Mouse (Mus musculus): ENCODE data around the gene Pla2g4a.

Gene Pla2g4a

GRCm38 (mm10) chr1:149856720-149857119, 104.4 kb downstream of the Pla2g4a start:
- H3K27me3 ChIP-seq (ENCODE audit: insufficient read depth, low read length), result no peaks in the 10 kb centered on the region
- H3K4me3 ChIP-seq (replicated peaks; ENCODE audit: low read length), result no peak overlapping the region
- no peaks in the 10 kb centered on the region for H3K36me3 ChIP-seq (ENCODE audit: insufficient read depth, low read length)
- TF ChIP-seq CTCF (conservative IDR thresholded peaks at IDR 0.05; ENCODE audit: low read length) (peak; percentile 82), POU5F1 (IDR thresholded peaks at IDR 0.05; ENCODE audit: borderline replicate concordance, low read length) (no peak)
- no peaks in the 10 kb centered on the region for H3K4me1 ChIP-seq (replicated peaks; ENCODE audit: low read depth, low read length)
- H3K9me3 ChIP-seq (ENCODE audit: low read length), result no peaks in the 10 kb centered on the region

GRCm38 (mm10) chr1:149855581-149855980, 105.5 kb downstream of the Pla2g4a start:
- TF ChIP-seq NANOG (IDR thresholded peaks at IDR 0.05; ENCODE audit: borderline replicate concordance, low read length) (no peak), POU5F1 (IDR thresholded peaks at IDR 0.05; ENCODE audit: borderline replicate concordance, low read length) (no peak), CTCF (conservative IDR thresholded peaks at IDR 0.05; ENCODE audit: low read length) (no peak)
- Histone ChIP-seq H3K27me3 (ENCODE audit: insufficient read depth, low read length) (no peaks in the 10 kb centered on the region; the same call in 1 of the 2 replicates), H3K4me3 (replicated peaks; ENCODE audit: low read length) (no peak overlapping the region), H3K36me3 (ENCODE audit: insufficient read depth, low read length) (no peaks in the 10 kb centered on the region), H3K9me3 (ENCODE audit: low read length) (no peaks in the 10 kb centered on the region), H3K4me1 (replicated peaks; ENCODE audit: low read depth, low read length) (no peaks in the 10 kb centered on the region)

- no peak overlapping the region for H3K4me3 ChIP-seq (replicated peaks; ENCODE audit: low read length)
- no peaks in the 10 kb centered on the region for H3K36me3 ChIP-seq (ENCODE audit: insufficient read depth, low read length)
- H3K9me3 ChIP-seq (ENCODE audit: low read length), result no peaks in the 10 kb centered on the region
- TF ChIP-seq NANOG (IDR thresholded peaks at IDR 0.05; ENCODE audit: borderline replicate concordance, low read length), result no peak
- TF ChIP-seq CTCF (conservative IDR thresholded peaks at IDR 0.05; ENCODE audit: low read length), result no peak
- no peak for TF ChIP-seq POU5F1 (IDR thresholded peaks at IDR 0.05; ENCODE audit: borderline replicate concordance, low read length)
- no peaks in the 10 kb centered on the region; the same call in 1 of the 2 replicates for H3K27me3 ChIP-seq (ENCODE audit: insufficient read depth, low read length)
- no peaks in the 10 kb centered on the region for H3K4me1 ChIP-seq (replicated peaks; ENCODE audit: low read depth, low read length)
These were observed 106.2 kb downstream of the Pla2g4a start for GRCm38 (mm10) chr1:149854867-149855266.

GRCm38 (mm10) chr1:149846655-149847054, 114.4 kb downstream of the Pla2g4a start:
- no peak overlapping the region for H3K4me3 ChIP-seq (replicated peaks; ENCODE audit: low read length)
- no peaks in the 10 kb centered on the region for H3K9me3 ChIP-seq (ENCODE audit: low read length)
- no peak for TF ChIP-seq CTCF (conservative IDR thresholded peaks at IDR 0.05; ENCODE audit: low read length)
- no peak for TF ChIP-seq POU5F1 (IDR thresholded peaks at IDR 0.05; ENCODE audit: borderline replicate concordance, low read length)
- no peak for TF ChIP-seq NANOG (IDR thresholded peaks at IDR 0.05; ENCODE audit: borderline replicate concordance, low read length)
- H3K27me3 ChIP-seq (ENCODE audit: insufficient read depth, low read length), result no peaks in the 10 kb centered on the region; the same call in 1 of the 2 replicates
- H3K4me1 ChIP-seq (replicated peaks; ENCODE audit: low read depth, low read length), result no peaks in the 10 kb centered on the region
- H3K36me3 ChIP-seq (ENCODE audit: insufficient read depth, low read length), result no peaks in the 10 kb centered on the region

GRCm38 (mm10) chr1:149841845-149842244, 119.2 kb downstream of the Pla2g4a start:
- TF ChIP-seq CTCF (conservative IDR thresholded peaks at IDR 0.05; ENCODE audit: low read length) (no peak), POU5F1 (IDR thresholded peaks at IDR 0.05; ENCODE audit: borderline replicate concordance, low read length) (no peak), NANOG (IDR thresholded peaks at IDR 0.05; ENCODE audit: borderline replicate concordance, low read length) (no peak)
- H3K27me3 ChIP-seq (ENCODE audit: insufficient read depth, low read length), result no peaks in the 10 kb centered on the region
- H3K4me3 ChIP-seq (replicated peaks; ENCODE audit: low read length), result no peak overlapping the region
- no peaks in the 10 kb centered on the region for H3K4me1 ChIP-seq (replicated peaks; ENCODE audit: low read depth, low read length)
- no peaks in the 10 kb centered on the region for H3K36me3 ChIP-seq (ENCODE audit: insufficient read depth, low read length)
- H3K9me3 ChIP-seq (ENCODE audit: low read length), result no peaks in the 10 kb centered on the region

GRCm38 (mm10) chr1:149840961-149841416, 120.1 kb downstream of the Pla2g4a start:
- TF ChIP-seq NANOG (IDR thresholded peaks at IDR 0.05; ENCODE audit: borderline replicate concordance, low read length) (no peak), POU5F1 (IDR thresholded peaks at IDR 0.05; ENCODE audit: borderline replicate concordance, low read length) (no peak), CTCF (conservative IDR thresholded peaks at IDR 0.05; ENCODE audit: low read length) (no peak)
- H3K36me3 ChIP-seq (ENCODE audit: insufficient read depth, low read length), result no peaks in the 10 kb centered on the region
- H3K27me3 ChIP-seq (ENCODE audit: insufficient read depth, low read length), result no peaks in the 10 kb centered on the region
- no peak overlapping the region for H3K4me3 ChIP-seq (replicated peaks; ENCODE audit: low read length)
- no peaks in the 10 kb centered on the region for H3K4me1 ChIP-seq (replicated peaks; ENCODE audit: low read depth, low read length)
- H3K9me3 ChIP-seq (ENCODE audit: low read length), result no peaks in the 10 kb centered on the region

- TF ChIP-seq POU5F1 (IDR thresholded peaks at IDR 0.05; ENCODE audit: borderline replicate concordance, low read length), result no peak
- no peak for TF ChIP-seq NANOG (IDR thresholded peaks at IDR 0.05; ENCODE audit: borderline replicate concordance, low read length)
- no peak for TF ChIP-seq CTCF (conservative IDR thresholded peaks at IDR 0.05; ENCODE audit: low read length)
- no peaks in the 10 kb centered on the region for H3K4me1 ChIP-seq (replicated peaks; ENCODE audit: low read depth, low read length)
- no peaks in the 10 kb centered on the region for H3K9me3 ChIP-seq (ENCODE audit: low read length)
- no peak overlapping the region for H3K4me3 ChIP-seq (replicated peaks; ENCODE audit: low read length)
- H3K36me3 ChIP-seq (ENCODE audit: insufficient read depth, low read length), result no peaks in the 10 kb centered on the region
- no peaks in the 10 kb centered on the region for H3K27me3 ChIP-seq (ENCODE audit: insufficient read depth, low read length)
These were observed 120.7 kb downstream of the Pla2g4a start for GRCm38 (mm10) chr1:149840312-149840930.

GRCm38 (mm10) chr1:149836496-149836895, 124.6 kb downstream of the Pla2g4a start:
- Histone ChIP-seq H3K9me3 (ENCODE audit: low read length) (no peaks in the 10 kb centered on the region), H3K4me1 (replicated peaks; ENCODE audit: low read depth, low read length) (no peaks in the 10 kb centered on the region), H3K36me3 (ENCODE audit: insufficient read depth, low read length) (no peaks in the 10 kb centered on the region), H3K4me3 (replicated peaks; ENCODE audit: low read length) (no peak overlapping the region), H3K27me3 (ENCODE audit: insufficient read depth, low read length) (no peaks in the 10 kb centered on the region)
- no peak for TF ChIP-seq POU5F1 (IDR thresholded peaks at IDR 0.05; ENCODE audit: borderline replicate concordance, low read length)

GRCm38 (mm10) chr1:149833876-149834275, 127.2 kb downstream of the Pla2g4a start:
- H3K4me3 ChIP-seq (replicated peaks; ENCODE audit: low read length), result no peak overlapping the region
- H3K27me3 ChIP-seq (ENCODE audit: insufficient read depth, low read length), result no peaks in the 10 kb centered on the region
- H3K36me3 ChIP-seq (ENCODE audit: insufficient read depth, low read length), result no peaks in the 10 kb centered on the region
- no peaks in the 10 kb centered on the region for H3K9me3 ChIP-seq (ENCODE audit: low read length)
- TF ChIP-seq NANOG (IDR thresholded peaks at IDR 0.05; ENCODE audit: borderline replicate concordance, low read length) (no peak), POU5F1 (IDR thresholded peaks at IDR 0.05; ENCODE audit: borderline replicate concordance, low read length) (no peak), CTCF (conservative IDR thresholded peaks at IDR 0.05; ENCODE audit: low read length) (no peak)
- no peaks in the 10 kb centered on the region for H3K4me1 ChIP-seq (replicated peaks; ENCODE audit: low read depth, low read length)

Data from E14TG2a.4 (cell line).